Mouse (Mus musculus) ES-E14 (cell line): ENCODE data around the gene B2m.

ENCODE experiments used
- CHD2 ChIP-seq: IDR thresholded peaks from 2 replicates; pipeline ENCODE4 v1.6.1; 2014; ENCODE audit warnings: mild to moderate bottlenecking, low read depth, low read length, inconsistent platforms
- HCFC1 ChIP-seq: IDR thresholded peaks from 2 replicates; pipeline ENCODE4 v1.6.1; 2012; ENCODE audit warnings: low read length, inconsistent platforms, borderline replicate concordance; ENCODE audit not compliant: insufficient read depth
- ZNF384 ChIP-seq: IDR thresholded peaks from 2 replicates; pipeline ENCODE4 v1.6.1; 2012; ENCODE audit warnings: low read depth, low read length, inconsistent platforms

DNA sequence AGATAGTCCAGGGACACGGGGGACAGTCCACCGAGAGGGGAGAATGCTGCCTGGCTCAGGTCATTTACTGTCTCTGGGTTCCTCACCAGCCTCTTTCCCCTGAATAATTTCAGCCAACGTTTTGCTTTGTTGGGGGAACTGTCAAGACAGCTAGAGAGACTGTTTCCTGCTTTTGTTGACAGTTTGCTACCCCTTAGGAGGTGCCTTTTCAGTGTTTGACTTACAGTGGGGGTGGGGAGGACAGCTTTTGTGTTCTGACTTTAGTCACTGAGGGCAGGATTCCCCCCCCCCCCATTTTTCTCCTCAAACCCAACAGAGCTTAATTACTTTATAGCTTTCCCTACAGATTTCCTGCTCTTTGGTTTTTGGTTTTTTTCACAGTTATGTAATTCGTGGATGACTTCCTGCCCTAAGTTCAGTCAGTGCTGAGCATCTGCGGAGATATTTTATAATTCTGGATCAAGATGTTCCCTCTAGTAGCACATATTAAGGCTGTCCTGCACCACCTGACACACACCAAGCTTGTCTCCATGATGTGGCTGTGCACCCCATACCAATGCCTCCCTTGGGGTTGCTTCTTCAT is 20.6 kb upstream of the B2m start:
- no peak for TF ChIP-seq HCFC1
- no peak for TF ChIP-seq CHD2
- TF ChIP-seq ZNF384, result no peak
